12 mouse cellular contexts compared by ENCODE assay signal in genomic region chr11:49006785-49007184, GRCm38 (mm10). TPM values are rescaled to one million over a fixed set of nuclear protein-coding genes. Genes with fewer than 3 reads are reported as not detected.
"Had no signal": no experiment of that assay in that cellular context is flagged by ENCODE, and none has a peak within 500 bp of the region (broad histone marks: within the 10 kb centered on the region; RNA-seq: fewer than 3 reads in every experiment).

No protein-coding gene starts in this region.

RNA-seq across cellular contexts. Expression of gene Tgtp1, which starts 12.8 kb away (rescaled TPM):
- polyA plus RNA-seq: limb, embryonic 12.5 days; midbrain, embryonic 12.5 days; midbrain, embryonic 15.5 days had no signal

RNA-seq across cellular contexts. Expression of gene Gm12185, which starts 14.8 kb away (rescaled TPM):
- polyA plus RNA-seq: intestine, embryonic 15.5 days; kidney, embryonic 14.5 days; kidney, postnatal 0 days; limb, embryonic 12.5 days; limb, embryonic 15.5 days; liver, embryonic 11.5 days; lung, embryonic 14.5 days; midbrain, embryonic 12.5 days; midbrain, embryonic 15.5 days; neural tube, embryonic 13.5 days; stomach, embryonic 15.5 days; testis, adult 2 months had no signal

RNA-seq across cellular contexts. Expression of gene 9930111J21Rik1, which starts 27.6 kb away (rescaled TPM):
- polyA plus RNA-seq: testis, adult 2 months had no signal

RNA-seq across cellular contexts. Expression of gene Olfr56, which starts 28.1 kb away (rescaled TPM):
- polyA plus RNA-seq: intestine, embryonic 15.5 days; kidney, embryonic 14.5 days; limb, embryonic 15.5 days; lung, embryonic 14.5 days; midbrain, embryonic 12.5 days; midbrain, embryonic 15.5 days; neural tube, embryonic 13.5 days; stomach, embryonic 15.5 days; testis, adult 2 months had no signal
